Mouse (Mus musculus) heart, postnatal 0 days (tissue): ENCODE results near the gene Map4k5.

Experiments
- CTCF ChIP-seq: IDR thresholded peaks from 2 replicates; pipeline ENCODE4 v1.5.1; 2016; ENCODE audit warnings: antibody characterized with exemption, control low read depth, low read depth
- EP300 ChIP-seq: IDR thresholded peaks from 2 replicates; pipeline ENCODE4 v1.6.1; 2016; ENCODE audit warnings: antibody characterized with exemption, low read depth

- TF ChIP-seq CTCF (no peak), EP300 (no peak)
Measured at GRCm38 (mm10) chr12:69941655-69942329, 48.8 kb upstream of the Map4k5 start.
